Mouse (Mus musculus) A20 (cell line): ENCODE measurements at regions not wholly inside any gene's neighbourhood (a gene's known extent, or its start where the extent isn't known, plus 50 kb on each side); places are given as distances from the start of the nearest gene placed in this dataset.
"Not testable (repeated sequence)": the region's sequence is repeated elsewhere in the genome, so short reads cannot be mapped to it uniquely, and the experiment has no call there.

Source experiments
- DNase-seq: peaks from one replicate; pipeline ENCODE4 v3.0.0-alpha.2; 2011; ENCODE audit warnings: low read depth, low spot score

- no peak for DNase-seq
Observed at GRCm38 (mm10) chr8:35020480-35020879, 745.1 kb upstream of the Gm19410 start.

- DNase-seq: no peak
Observed at GRCm38 (mm10) chr8:35022649-35023048, 742.9 kb upstream of the Gm19410 start.

- no peak for DNase-seq
Observed at GRCm38 (mm10) chr8:35047798-35048197, 717.8 kb upstream of the Gm19410 start.

GRCm38 (mm10) chr8:35053444-35053843 lies 712.1 kb upstream of the Gm19410 start:
- DNase-seq: no peak

GRCm38 (mm10) chr8:35061048-35061447 lies 704.5 kb upstream of the Gm19410 start:
- DNase-seq: no peak

GRCm38 (mm10) chr8:35068228-35068627 lies 697.4 kb upstream of the Gm19410 start:
- DNase-seq: no peak

GRCm38 (mm10) chr8:35070246-35070989 lies 695.2 kb upstream of the Gm19410 start:
- DNase-seq: no peak

- DNase-seq: no peak
Observed at GRCm38 (mm10) chr8:35075971-35076370, 689.6 kb upstream of the Gm19410 start.

- DNase-seq: no peak
Observed at GRCm38 (mm10) chr8:35083161-35083560, 682.4 kb upstream of the Gm19410 start.

- no peak for DNase-seq
Observed at GRCm38 (mm10) chr8:35087070-35087469, 678.5 kb upstream of the Gm19410 start.

- no peak for DNase-seq
Observed at GRCm38 (mm10) chr8:35088380-35089244, 677.0 kb upstream of the Gm19410 start.

- no peak for DNase-seq
Observed at GRCm38 (mm10) chr8:35089519-35089918, 676.1 kb upstream of the Gm19410 start.

GRCm38 (mm10) chr8:35101701-35102100 lies 663.9 kb upstream of the Gm19410 start:
- no peak for DNase-seq

GRCm38 (mm10) chr8:35102102-35102501 lies 663.5 kb upstream of the Gm19410 start:
- DNase-seq: not testable (repeated sequence)

- DNase-seq: not testable (repeated sequence)
Observed at GRCm38 (mm10) chr8:35104465-35104876, 661.1 kb upstream of the Gm19410 start.

GRCm38 (mm10) chr8:35109506-35110217 lies 655.9 kb upstream of the Gm19410 start:
- no peak for DNase-seq

- no peak for DNase-seq
Observed at GRCm38 (mm10) chr8:35110286-35110685, 655.3 kb upstream of the Gm19410 start.

GRCm38 (mm10) chr8:35111130-35111529 lies 654.5 kb upstream of the Gm19410 start:
- DNase-seq: no peak

GRCm38 (mm10) chr8:35112591-35113265 lies 652.9 kb upstream of the Gm19410 start:
- DNase-seq: no peak

- DNase-seq: no peak
Observed at GRCm38 (mm10) chr8:35114031-35114430, 651.6 kb upstream of the Gm19410 start.

GRCm38 (mm10) chr8:35120612-35121011 lies 645.0 kb upstream of the Gm19410 start:
- DNase-seq: no peak
